Mouse (Mus musculus) frontal cortex, adult 2 months (tissue): ENCODE measurements around the gene Cops3. TPM values are rescaled to one million over a fixed set of nuclear protein-coding genes. Genes with fewer than 3 reads are reported as not detected.

ENCODE experiments used
- DNase-seq, 2 experiments: peaks; one replicate each; pipeline ENCODE4 v3.0.0; 2022; ENCODE audit warnings: low spot score in 1 of 2; ENCODE audit errors: extremely low spot score in 1 of 2
- polyA plus RNA-seq: library from polyadenylated mRNA; depleted of rRNA; stranded (reverse); fragments of >200 nt; gene quantifications from 2 replicates; pipeline ENCODE4 v1.2.3, GENCODE M21; 2012

The Cops3 gene
- polyA plus RNA-seq, 1 experiment, result 56.2 TPM

- no peak for DNase-seq
Measured at GRCm38 (mm10) chr11:59811211-59811610, 28.4 kb downstream of the Cops3 start.

- no peak for DNase-seq
Measured at GRCm38 (mm10) chr11:59810480-59811158, 29.0 kb downstream of the Cops3 start.

GRCm38 (mm10) chr11:59809670-59810474 lies 29.8 kb downstream of the Cops3 start, which contains the start of gene Flcn:
Gene Flcn, minus strand, starts transcription at chr11:59810016.
- DNase-seq, result peak; percentile 61 to 83

GRCm38 (mm10) chr11:59809071-59809669 lies 30.5 kb downstream of the Cops3 start:
- no peak for DNase-seq

DNA sequence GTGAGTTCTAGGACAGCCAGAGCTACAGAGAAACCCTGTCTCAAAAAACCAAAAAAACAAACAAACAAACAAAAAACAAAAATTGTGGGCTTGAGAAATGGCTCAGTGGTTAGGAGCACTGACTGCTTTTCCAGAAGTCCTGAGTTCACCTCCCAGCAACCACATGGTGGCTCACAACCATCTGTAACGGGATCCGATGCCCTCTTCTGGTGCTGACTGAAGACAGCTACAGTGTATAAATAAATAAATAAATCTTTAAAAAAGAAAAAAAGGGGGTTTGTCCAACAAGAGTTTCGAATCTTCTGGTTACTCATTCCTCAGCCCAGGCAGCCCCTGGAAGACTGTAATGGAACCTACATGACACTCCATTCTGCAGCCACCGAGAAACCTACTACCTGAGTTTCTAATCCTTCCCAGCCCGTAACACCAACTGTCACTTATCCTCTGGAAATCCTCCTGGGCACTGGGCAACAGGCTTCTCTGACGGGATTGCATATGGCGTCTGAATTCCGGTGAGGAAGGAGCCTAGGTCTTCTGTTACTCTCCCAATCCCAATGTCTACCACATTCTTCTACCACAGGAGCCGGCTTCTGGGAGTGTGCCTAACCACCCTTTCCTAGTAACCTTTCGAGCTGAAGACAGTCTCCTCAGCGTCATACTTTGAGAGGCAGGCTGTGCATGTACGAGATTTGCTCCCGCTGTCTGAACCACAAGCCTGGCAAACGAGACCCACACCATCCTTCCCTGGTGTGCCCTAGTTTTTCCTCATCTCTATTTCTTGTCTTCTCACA lies 31.3 kb downstream of the Cops3 start:
- peak in 1 of 2 experiments; percentile 20 for DNase-seq

DNA sequence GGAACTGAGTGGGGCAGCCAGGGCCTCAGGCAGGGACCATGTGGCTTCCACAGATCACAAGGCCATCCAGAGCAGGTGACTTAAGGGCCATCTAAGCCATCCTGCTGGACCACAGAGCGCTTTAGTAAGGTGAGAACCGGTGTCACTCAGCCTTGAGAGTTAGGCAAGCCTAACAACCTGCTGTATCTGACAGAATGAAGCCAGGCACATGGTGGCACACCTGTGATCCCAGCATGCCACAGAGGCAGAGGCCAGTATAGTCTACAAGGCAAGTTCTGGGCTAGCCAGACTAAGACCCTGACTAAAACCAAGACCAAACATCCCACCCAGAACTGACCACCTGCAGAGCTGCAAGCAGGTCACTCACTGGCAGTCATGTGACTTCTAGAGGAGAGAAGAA lies 34.0 kb downstream of the Cops3 start:
- no peak for DNase-seq

GRCm38 (mm10) chr11:59805256-59805655 lies 34.4 kb downstream of the Cops3 start:
- no peak for DNase-seq

DNA sequence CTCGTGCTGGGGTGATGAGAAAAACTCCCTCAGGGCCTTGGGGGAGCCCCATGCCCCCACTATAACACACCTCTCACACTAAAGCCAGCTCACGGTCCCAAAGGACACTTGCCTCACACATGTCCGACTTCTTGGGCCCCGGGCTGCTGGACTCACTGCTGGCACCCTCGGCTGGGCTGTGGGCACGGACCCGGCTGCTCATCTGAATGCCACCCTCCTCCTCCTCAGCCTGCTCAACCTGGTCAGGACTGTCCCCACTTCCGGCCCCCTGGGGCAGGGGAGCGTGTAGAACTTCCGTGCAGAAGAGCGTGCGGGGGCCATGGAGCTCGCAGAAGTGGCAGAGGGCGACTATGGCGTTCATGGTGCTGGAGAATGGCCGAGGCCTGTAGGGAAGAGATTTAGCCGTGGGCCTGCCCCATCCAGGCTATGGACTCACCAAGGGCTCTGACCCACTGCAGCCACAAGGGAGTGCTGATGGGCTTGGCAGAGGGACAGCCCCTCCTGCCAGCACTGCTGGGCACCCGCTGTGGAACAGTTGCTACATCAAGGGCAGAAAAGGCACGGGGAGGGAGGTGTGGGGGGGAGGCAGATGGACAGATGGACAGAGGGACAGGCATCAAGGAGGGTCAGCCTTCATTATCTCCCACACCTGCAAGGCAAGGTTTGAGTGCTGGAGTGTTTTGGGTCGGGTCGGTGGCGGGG lies 35.1 kb downstream of the Cops3 start:
- no peak for DNase-seq

DNA sequence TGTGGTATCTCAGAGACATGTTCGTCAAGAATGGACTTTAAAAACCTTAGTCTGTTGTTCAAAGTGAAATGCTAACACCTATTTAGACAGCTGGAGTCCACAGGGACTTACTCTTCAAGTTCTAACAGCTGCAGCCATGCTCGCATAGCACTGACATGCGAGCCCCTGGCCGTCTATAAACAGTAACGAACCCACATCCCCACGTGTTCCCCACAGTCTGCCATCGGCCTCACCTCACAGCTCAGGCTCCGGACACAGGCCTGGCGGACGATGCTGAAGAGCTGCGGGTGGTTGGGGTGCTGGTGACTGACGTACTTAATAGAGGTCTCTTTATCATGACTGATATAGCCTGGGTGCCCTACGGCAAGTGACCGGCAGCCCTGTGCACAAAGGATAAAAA lies 36.1 kb downstream of the Cops3 start:
- no peak for DNase-seq

GRCm38 (mm10) chr11:59801881-59802280 lies 37.8 kb downstream of the Cops3 start:
- DNase-seq, result no peak

GRCm38 (mm10) chr11:59800412-59800811 lies 39.2 kb downstream of the Cops3 start:
- no peak for DNase-seq

GRCm38 (mm10) chr11:59793390-59793789 lies 46.2 kb downstream of the Cops3 start:
- DNase-seq, result no peak

DNA sequence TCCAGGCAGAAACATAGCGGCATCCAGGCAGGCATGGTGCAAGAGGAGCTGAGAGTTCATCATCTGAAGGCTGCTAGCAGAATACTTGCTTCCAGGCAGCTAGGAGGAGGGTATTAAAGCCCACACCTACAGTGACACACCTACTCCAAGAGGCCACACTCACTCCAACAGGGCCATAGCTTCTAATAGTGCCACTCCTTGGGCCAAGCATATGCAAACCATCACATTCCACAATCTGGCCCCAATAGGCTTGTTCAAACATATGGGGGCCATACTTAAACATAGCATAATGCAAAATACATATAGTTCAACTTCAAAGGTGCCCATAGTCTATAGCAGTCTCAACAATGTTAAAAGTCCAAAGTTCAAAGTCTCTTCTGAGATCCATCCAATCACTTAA lies 50.3 kb downstream of the Cops3 start:
- no peak for DNase-seq

DNA sequence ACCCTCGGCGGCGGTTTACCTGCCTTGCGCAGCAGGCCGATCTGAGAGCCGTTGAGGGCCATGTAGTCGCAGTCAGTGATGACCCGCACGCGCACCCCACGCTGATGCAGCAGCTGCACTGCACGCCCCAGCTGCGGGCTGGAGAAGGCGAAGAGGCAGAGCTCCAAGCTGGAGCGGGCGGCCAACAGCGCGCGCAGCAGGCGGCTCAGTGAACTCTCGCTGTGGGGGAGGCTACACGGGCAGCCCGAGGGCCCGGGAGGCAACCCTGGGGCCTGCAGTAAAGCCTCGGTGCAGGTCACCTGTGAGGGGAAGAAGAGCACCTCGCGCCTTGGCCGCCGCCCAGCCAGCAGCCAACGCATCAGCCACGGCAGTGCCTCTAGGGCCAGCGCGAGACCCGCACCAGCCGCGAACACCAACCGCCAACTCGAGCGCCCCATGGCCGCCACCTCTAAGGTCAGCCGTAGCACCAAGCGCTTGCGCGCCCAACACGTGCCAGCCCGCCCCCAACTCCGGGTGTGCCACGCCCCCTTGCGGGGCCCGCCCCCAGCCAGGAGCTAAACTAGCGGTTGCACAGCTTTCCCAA lies 52.3 kb downstream of the Cops3 start, which contains the start of gene Pld6:
Pld6 (minus strand) TSS at position 447 of the 583 bp plus-strand sequence.
- peak in 1 of 2 experiments; percentile 47 for DNase-seq

DNA sequence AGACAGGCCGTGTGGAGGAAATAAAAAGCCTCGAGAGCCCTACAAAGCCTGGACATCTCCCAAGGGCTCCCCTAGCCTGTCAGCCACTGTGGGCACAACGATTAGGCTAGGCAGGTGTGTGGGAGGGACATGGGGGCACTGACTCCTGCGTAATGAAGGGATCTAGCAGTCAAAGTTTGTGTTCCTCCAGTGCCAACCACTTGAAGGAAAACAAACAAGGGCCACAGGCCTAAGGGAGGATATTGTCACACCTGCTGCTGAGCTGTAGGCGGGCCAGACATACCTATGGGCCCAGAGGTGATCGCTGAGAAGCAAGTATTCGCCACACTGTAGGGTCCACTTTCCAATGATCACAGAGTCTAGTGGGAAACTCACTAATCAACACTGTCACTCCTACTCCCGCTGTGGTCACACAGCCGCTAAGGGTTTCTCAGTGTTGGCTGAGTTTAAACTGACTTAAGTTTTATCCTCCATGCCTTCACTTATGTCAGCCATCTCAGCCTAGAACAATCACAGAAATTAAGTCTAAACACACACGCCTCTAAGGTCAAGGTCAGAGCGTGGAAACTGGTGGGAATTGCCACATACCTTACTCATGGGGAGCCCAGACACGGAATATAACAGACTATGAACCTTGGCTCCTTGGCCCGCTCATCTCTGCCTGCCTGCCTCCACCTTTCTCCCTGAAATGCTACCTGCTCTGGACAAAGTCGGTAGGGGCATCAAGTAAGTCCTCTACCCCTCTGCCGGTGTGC lies 53.0 kb downstream of the Cops3 start:
- no peak for DNase-seq

DNA sequence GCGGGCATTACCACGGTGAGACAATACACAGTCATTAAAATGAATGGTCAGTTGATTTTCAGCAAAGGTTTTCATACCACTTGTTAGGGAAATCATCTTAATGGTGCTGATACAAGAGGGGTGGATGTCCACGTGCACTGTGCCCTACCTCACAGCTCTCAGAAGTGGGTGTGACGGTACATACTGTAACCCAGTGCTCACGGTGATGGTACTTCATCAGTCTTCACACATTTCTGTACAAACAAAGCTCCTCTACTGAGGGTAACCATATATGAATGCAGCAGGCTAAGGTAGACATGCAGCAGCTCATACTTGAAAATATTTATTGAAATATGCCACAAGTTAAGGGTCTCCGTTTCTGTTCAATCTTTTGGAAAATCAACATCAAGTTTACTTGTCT lies 56.0 kb downstream of the Cops3 start:
- no peak for DNase-seq

DNA sequence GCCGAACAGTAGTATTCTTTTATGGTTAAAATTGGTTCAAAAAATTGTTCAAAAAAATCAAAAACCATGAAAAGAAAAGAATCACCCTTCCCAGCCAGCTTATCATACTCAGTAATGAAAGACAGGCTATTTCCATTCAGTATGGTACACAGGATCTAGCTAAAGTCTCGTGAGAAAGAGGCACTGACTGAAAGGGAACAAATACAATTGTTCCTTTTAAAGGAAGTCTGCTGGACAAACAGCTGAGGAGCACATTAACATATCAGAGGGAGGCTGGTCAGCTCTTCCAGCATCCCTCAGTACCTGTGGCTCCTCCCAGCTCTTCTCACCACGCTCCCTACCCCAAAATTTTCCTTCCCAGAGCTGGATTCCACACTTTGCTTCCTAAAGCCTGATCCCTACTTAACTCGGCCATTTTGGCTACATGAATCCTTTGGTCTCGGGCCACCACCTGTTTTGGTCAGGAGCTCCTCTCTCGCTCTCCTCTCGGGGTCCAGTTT lies 57.5 kb downstream of the Cops3 start:
- no peak for DNase-seq

- no peak for DNase-seq
Measured at GRCm38 (mm10) chr11:59780241-59780640, 59.4 kb downstream of the Cops3 start.

DNA sequence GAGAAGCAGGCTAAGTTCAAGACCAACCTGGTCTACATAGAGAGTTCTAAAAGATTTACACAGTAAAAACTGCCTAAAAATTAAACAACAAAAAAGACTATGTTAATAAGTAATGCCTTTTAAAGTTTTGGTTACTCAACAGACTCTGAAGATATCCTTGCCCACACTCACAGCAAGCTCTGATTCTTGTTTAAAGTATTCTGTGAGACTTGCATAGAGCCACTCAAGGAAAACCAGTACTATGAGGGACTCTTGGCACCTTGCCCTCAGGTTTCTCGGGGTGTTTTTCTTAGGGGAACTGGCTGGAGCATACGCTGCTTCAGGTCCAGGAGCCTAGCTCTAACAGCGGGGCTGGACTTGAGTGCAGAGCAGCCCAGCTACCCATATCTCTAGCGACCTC lies 60.2 kb downstream of the Cops3 start:
- no peak for DNase-seq
